Mouse (Mus musculus): ENCODE data around the gene Slc24a3. TPM values are rescaled to one million over a fixed set of nuclear protein-coding genes. Genes with fewer than 3 reads are reported as not detected.

Gene Slc24a3
- polyA plus RNA-seq, 1 experiment, result 54.4 TPM

GRCm38 (mm10) chr2:145358236-145358942, 190.8 kb downstream of the Slc24a3 start:
- DNase-seq (ENCODE audit: low spot score), result no peak

DNA sequence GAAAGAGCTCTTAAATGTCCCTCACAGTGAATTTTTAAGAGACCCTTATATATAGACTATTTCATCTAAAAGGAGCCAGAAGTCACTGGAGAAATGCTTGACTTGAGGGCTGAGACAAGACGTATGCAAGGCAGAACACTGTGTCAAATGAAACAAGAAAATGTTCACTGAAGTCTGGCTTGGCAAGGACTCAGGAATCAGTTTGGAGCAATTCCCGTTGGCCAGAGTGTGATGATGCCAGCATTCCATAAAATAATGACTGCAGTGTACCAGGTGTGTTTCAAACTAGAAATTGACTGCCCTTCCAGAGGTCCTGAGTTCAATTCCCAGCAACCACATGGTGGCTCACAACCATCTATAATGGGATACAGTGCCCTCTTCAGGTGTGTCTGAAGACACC, 196.1 kb downstream of the Slc24a3 start:
- no peak for DNase-seq (ENCODE audit: low spot score)

GRCm38 (mm10) chr2:145368701-145369100, 201.1 kb downstream of the Slc24a3 start:
- no peak for DNase-seq (ENCODE audit: low spot score)

GRCm38 (mm10) chr2:145370795-145371194, 203.2 kb downstream of the Slc24a3 start:
- DNase-seq (ENCODE audit: low spot score), result no peak

DNA sequence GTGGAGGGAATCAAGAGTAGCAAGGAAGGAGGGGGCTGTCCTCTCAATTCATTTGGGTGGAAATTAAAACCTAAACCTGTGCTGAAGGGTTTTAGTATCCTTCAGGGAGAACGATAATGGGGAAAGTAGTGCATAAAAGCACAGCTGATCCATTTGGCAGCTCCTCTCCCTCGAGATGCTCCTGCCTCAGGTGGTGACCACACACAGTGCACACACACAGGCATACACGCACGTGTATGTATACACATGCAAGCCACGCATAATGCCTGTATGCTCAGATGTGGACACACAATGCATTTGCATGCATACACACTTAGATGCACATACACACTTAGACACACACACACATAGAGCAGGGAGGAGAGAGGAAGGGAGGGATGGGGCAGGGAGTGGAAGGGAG, 206.2 kb downstream of the Slc24a3 start:
- no peak for DNase-seq (ENCODE audit: low spot score)

DNA sequence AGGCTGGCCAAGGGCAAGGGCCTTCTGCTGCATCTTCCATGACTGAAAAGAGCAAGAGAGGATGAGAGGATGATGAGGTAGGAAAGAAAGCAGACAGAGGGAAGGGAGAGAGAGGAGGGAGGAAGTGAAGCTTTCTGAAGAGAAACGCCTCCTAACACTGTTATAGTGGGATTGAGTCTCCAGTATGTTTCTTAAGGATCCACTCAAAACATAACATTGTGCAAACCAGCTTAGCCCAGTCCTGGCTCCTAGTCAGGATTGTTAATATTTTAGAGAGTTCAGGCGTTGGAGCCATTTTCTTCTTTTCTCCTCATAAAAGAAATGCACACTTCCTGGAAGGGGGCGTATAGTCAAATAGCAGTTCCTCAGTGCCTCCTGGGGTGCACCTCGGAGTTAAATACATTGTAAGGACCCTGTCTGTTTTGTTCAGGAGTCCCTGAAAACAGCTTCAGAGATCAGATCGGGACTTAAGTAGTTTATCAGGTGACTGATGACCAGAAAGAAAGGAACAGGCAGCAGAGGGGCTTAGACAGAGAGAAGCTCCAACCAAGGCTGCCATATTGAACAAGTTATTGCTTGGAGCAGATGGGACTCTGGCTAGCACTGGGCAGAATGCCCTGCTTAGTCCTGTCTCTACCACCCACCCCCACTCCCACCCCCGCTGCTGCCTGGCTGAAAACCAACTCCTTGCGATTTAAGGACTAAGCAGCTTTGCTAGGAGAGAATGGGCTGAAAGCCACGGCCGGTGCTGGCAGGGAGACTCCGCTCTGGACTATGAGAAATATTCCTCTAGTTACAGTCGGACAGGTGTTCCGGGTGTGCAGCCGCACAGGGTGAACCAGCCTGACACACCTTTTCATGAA, 215.6 kb downstream of the Slc24a3 start:
- no peak for DNase-seq (ENCODE audit: low spot score)

- no peak for DNase-seq (ENCODE audit: low spot score)
These were observed 216.7 kb downstream of the Slc24a3 start for GRCm38 (mm10) chr2:145384221-145384620.

DNA sequence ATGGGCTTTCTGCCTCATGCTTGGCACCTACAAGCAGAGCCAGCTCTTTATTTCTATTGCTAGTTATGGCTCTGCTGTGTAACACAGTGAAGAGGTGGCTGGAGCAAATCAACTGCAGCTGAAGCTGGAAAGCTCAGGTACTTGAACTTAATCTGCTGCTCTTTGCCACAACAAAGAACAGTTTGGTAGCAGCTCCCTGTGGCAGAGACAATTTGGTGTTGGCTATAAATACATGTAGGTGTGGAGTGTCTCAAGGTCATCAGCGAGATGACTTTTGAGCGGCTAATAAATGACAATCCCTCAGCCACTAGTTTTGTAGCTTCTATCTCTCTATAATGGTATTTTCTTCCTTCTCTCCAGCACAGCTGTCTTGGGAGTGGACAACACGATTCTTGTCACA, 217.7 kb downstream of the Slc24a3 start:
- no peak for DNase-seq (ENCODE audit: low spot score)

DNA sequence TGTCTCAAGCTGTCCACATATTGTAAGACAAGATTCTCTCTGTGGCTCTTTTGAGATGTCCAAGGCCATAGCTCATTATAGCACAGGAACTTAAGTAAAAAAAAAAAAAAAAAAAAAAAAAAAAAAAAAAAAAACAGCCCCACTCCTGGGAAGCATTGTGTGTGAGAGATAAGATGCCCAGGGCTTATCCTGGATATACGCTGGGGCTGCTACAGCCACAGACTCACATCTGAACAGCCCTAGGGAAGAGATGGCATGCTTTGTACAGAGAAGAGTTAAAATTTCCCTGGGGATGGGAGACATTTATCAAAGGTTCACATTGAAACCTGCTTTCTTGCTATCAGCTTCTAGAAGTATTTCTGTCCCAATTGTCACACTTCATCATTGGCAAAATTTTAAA, 218.2 kb downstream of the Slc24a3 start:
- no peak for DNase-seq (ENCODE audit: low spot score)

DNA sequence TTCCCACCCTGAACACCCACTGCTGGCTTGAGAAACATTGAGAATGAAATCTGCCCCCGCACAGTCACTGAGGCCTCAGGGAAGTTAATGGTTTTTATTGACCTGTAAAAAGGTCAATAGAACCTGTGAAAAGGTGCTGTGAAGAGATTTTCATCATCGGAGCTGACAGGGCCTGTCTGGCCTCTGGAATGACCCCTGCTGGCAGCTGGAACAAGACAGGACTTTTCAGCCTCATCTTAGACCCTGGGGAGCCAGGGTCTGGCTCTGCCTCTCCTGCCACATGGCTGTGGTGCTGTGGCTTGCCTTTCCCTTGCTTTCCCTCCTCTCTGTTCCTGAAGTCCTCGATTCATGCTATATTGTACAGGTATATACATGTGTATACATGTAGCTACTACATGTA, 228.2 kb downstream of the Slc24a3 start:
- no peak for DNase-seq (ENCODE audit: low spot score)

GRCm38 (mm10) chr2:145396579-145396978, 229.0 kb downstream of the Slc24a3 start:
- DNase-seq (ENCODE audit: low spot score), result no peak

DNA sequence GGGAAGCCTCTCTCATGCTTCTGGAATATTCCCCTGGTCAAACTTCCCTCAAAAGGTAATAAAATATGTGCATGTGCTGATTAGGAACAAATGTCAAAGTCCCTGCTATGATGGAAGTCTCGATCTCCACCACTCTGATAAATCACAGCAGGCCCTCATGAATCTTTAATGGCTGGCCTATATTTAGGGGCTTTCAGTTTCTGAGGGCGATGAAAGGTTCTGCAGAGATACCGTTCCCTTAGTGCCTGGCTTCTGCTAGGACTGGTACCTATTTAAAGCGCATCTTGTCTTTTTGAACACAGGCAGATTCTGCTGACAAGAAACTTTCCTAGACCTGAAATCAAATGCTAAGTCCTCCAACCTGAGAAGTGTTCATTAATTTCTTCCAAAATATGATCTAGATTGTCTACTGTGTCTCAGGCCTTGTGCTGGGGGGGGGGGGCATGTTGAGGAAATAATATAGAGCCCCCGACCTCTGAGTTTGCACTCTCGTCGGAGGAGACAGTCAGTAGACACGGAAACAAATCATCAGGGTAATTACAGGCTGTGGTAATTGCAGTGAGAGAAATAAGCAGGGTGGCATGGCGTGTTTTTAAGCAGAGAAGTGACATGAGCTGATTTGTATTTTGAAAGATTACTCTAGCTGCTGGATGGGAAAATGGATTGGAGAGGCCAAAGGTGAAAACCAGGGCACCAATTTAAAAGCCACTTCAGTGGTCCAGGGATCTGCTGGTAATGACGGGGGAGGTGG, 230.1 kb downstream of the Slc24a3 start:
- DNase-seq (ENCODE audit: low spot score), result no peak

DNA sequence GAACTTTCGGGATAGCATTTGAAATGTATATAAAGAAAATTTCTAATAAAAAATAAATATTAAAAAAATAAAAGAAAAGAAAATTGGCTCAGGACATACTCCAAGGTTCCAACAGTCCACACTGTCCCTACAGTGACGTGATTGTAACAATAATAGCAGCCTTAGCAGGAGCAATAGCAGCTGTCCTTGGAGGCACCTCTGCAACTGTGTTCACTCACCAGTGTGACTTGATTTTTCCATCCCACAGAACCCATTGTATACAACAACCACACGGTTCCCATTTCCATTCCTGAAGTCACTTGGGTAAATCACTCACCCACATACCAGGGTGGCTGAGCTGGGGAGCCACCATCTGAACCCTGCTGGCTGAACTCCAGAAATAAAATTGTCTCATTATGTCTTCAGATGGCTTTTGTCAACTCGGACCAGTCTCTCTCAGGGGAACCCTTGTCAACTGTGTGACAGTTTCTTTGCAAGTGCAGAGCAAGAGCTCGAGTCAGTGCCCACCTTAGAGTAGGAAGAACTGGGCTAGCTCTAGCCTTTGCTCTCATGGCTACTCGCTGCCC, 233.8 kb downstream of the Slc24a3 start:
- DNase-seq (ENCODE audit: low spot score), result no peak

DNA sequence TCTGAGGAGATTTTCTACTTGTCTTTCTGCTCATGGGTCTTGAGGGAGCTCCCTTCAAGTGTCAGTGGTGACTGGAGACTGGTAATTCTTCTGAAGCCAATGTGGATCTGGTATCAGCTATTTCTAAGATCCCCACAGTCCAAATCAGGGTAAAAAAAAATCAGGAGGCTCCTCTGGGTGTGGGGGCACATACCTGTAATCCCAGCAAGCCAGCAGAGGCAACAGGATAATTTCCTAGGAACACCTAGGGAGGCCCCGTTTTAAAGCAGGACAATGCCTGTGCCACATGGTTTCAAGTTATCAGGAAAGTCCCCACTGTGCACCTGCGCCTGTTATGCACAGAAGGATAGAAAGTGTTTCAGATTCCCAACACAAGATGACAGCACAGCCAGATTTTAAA, 234.4 kb downstream of the Slc24a3 start:
- no peak for DNase-seq (ENCODE audit: low spot score)

GRCm38 (mm10) chr2:145404818-145405531, 237.4 kb downstream of the Slc24a3 start:
- no peak for DNase-seq (ENCODE audit: low spot score)

DNA sequence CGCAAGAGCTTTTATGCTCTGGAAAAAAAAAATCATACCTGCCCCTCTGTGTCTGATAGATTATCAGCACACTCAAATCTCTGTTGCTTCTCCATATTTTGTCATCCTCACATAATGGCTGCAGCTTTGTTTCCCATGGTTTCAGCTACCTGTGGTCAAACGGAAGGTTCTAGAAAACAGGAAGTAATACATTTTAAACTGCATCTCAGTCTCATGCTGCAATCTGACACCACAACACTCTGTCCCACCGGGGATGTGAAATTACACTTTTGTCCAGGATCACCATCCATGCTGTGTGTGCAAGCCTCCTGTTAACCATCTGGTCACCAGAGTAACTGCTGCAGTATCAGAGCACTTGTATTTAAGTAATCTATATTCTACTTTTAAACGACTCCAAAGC, 238.2 kb downstream of the Slc24a3 start:
- no peak for DNase-seq (ENCODE audit: low spot score)

DNA sequence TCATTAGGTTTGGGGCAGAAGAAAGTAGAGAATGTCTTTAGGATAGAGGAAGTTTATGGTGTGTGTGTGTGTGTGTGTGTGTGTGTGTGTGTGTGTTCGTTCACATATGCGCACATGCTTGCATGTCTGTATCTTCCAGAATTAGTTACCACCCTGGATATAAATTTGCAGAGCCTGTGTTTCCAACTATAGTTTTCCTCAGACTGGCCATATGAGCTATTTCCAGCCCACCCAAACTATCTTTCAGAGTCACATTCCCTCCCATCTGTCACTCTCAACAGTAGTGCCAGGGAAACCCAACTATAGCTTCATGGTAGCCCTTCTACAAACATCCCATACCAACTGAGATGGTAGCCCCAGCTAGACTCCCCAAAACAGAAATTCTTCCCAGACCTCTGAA, 250.2 kb downstream of the Slc24a3 start:
- no peak for DNase-seq (ENCODE audit: low spot score)

DNA sequence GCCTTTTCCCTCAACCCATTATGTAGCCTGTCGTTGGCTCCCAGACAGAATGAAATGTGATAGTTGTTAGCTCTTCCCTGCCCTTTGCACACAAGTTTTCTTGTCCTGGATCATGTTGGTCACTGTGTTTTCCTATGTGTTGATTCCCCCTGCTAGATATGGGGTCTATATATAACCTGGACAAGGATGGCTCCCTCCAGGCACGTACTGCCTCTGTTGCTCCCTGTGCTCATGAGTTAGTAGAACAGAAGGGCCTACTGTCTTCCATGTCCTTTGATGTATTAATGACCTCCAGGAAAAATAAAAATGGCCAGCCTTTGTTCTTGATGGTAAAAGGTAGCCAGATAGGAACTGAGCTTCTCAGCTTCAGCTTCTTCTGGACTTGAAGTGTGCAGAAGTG, 251.5 kb downstream of the Slc24a3 start:
- no peak for DNase-seq (ENCODE audit: low spot score)

DNA sequence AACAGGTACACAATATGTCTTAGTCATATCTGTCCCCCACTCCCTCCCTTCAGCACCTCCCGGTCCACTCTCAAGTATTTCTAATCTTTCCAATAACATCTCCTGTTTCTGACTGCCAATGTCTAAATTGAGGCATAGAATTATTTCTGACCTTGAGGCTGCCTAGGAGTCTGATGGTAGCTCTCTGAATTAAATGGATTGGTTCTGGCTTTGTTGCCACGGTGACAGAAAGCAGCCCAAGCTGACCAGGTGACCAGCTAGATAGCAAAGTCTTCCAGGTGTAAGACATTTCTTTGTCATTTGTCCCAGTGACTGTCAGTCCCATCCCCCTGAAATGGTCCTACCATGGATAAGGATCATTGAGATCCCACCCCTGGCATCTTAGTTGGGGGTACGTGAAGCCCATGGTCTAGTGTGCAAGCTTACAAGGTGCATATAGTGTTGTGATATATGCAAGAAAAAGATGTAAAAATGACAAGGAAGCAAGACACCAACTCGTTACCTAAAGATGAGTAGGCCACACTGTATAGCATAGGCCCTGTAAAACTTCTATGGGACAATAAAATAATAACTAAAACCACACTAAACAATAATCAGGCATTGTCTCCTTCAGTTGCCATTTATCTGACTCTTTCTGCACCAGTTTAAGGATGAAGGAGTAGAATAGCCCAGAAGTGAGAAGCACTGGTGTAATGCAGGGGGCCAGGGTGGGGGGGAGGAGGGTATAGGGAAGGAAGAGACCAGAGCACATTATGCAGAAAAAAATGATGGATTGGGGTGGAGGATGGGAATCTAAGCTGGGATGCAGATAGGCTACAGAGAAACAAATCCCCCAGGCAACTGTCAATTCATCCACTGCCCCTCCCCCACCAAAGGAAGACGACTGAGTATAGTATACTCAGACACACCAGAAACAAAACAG, 253.7 kb downstream of the Slc24a3 start:
- DNase-seq (ENCODE audit: low spot score), result no peak

- DNase-seq (ENCODE audit: low spot score), result no peak
These were observed 254.3 kb downstream of the Slc24a3 start for GRCm38 (mm10) chr2:145421889-145422212.

- no peak for DNase-seq (ENCODE audit: low spot score)
These were observed 262.4 kb downstream of the Slc24a3 start for GRCm38 (mm10) chr2:145429982-145430381.

Data from urinary bladder, adult 2 months (tissue).